Mouse (Mus musculus) kidney, adult 2 months (tissue): ENCODE data around the gene Pld1. TPM values are rescaled to one million over a fixed set of nuclear protein-coding genes. Genes with fewer than 3 reads are reported as not detected.
"Not testable (repeated sequence)": the region's sequence is repeated elsewhere in the genome, so short reads cannot be mapped to it uniquely, and the experiment has no call there.

Source experiments
- DNase-seq: peaks from one replicate; pipeline ENCODE4 v3.0.0; 2021
- H3K27ac ChIP-seq: fragments of 200-500 bp; 2 replicates; pipeline ENCODE4 v1.5.1; 2012; ENCODE audit warnings: low read depth, low read length, control low read depth, inconsistent platforms; ENCODE audit not compliant: insufficient read depth
- H3K27me3 ChIP-seq: fragments of 200-500 bp; replicated peaks from 2 replicates; pipeline ENCODE4 v1.6.1; 2012; ENCODE audit warnings: mild to moderate bottlenecking, moderate library complexity, low read length, inconsistent platforms; ENCODE audit not compliant: control insufficient read depth, insufficient read depth
- H3K36me3 ChIP-seq: fragments of 200-500 bp; 2 replicates; pipeline ENCODE4 v1.6.1; 2012; ENCODE audit warnings: mild to moderate bottlenecking, moderate library complexity, low read length, inconsistent platforms; ENCODE audit not compliant: control insufficient read depth, insufficient read depth
- H3K4me1 ChIP-seq: fragments of 200-500 bp; 2 replicates; pipeline ENCODE4 v1.6.1; 2011; ENCODE audit warnings: low read length; ENCODE audit not compliant: control insufficient read depth, insufficient read depth
- H3K4me3 ChIP-seq: fragments of 200-500 bp; 2 replicates; pipeline ENCODE4 v1.5.1; 2011; ENCODE audit warnings: mild to moderate bottlenecking, low read depth, low read length, control low read depth; ENCODE audit not compliant: insufficient read depth
- CTCF ChIP-seq: fragments of 200-500 bp; conservative IDR thresholded peaks from 2 replicates; pipeline ENCODE4 v1.5.1; 2011; ENCODE audit warnings: low read depth, mild to moderate bottlenecking, control low read depth, low read length, moderate library complexity, mixed read lengths; ENCODE audit not compliant: insufficient read depth, insufficient read length
- POLR2A ChIP-seq: fragments of 200-500 bp; IDR thresholded peaks from one replicate; pipeline ENCODE4 v1.6.1; 2011; ENCODE audit warnings: low read depth, low read length, control low read depth
- WGBS: fragments of 180-500 bp; shearing (Covaris S2); methylation state at CpG from one replicate; pipeline ENCODE4 v1.1.7; 2018; 5-methylcytosine and 5-hydroxymethylcytosine counted together
- polyA plus RNA-seq: library from polyadenylated mRNA; depleted of rRNA; stranded (reverse); fragments of >200 nt; gene quantifications from 2 replicates; pipeline ENCODE4 v1.2.3, GENCODE M21; 2012

Gene Pld1
- polyA plus RNA-seq, 1 experiment: 5.8 TPM

DNA sequence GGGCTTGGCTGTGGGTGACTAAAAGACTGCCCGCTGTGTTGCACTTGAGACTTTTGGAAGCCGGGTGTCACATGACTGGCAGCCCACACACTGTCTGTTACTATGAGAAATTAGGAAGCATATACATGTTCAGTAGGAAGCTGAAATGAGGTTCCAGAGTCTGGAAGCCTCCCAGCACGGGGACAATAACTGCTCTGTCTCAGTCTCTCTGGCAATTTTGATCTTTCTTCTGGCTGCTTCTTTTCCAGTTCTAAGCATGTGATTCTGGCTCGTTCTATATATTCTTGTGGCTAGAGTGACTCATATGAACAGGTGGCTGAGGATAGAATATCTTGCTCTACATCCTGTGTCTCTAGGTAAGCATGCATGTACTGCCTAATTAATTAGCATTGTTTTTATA is 9.3 kb upstream of the Pld1 start:
- DNase-seq: no peak
- Histone ChIP-seq H3K36me3 (no peaks in the 10 kb centered on the region), H3K4me1 (no peaks in the 10 kb centered on the region), H3K27me3 (no peaks in the 10 kb centered on the region), H3K27ac (no peak overlapping the region), H3K4me3 (no peak overlapping the region)
- TF ChIP-seq CTCF: no peak
- TF ChIP-seq POLR2A: no peak
- WGBS: 86% methylated on average over 4 of the region's 4 CpGs

- Histone ChIP-seq H3K4me3 (no peak overlapping the region), H3K27me3 (no peaks in the 10 kb centered on the region), H3K4me1 (no peaks in the 10 kb centered on the region), H3K36me3 (no peaks in the 10 kb centered on the region), H3K27ac (no peak overlapping the region)
- no peak for TF ChIP-seq POLR2A
- no peak for TF ChIP-seq CTCF
- no peak for DNase-seq
- whole genome bisulfite sequencing: 85% methylated on average over 5 of the region's 5 CpGs
Observed at GRCm38 (mm10) chr3:27932391-27932790, 6.1 kb upstream of the Pld1 start.

DNA sequence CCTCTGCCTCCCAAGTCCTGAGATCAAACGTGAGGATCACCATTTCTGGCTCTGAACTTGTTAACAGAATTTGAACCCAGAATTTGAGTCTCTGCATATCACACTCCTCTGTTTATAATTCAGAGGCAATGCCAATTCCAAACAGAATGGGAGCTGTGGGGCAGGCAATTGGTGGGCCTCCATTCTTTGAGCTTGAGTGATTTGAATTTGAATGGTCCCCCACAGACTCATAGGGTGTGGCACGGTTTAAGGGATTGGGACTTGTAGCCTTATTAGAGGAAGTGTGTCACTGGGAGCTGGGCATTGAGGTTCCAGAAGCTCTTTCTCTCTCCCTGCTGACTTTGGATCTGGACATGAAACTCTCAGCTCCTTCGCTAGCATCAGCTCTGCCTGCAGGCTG is 2.9 kb upstream of the Pld1 start:
- no peaks in the 10 kb centered on the region for H3K36me3 ChIP-seq
- TF ChIP-seq CTCF (no peak), POLR2A (no peak)
- 86% methylated on average over 3 of the region's 3 CpGs for WGBS
- no peak for DNase-seq
- H3K4me1 ChIP-seq: peaks cover 3% of the 10 kb centered on the region; the same call in 1 of the 2 replicates
- H3K4me3 ChIP-seq: no peak overlapping the region
- no peak overlapping the region for H3K27ac ChIP-seq
- H3K27me3 ChIP-seq: no peaks in the 10 kb centered on the region

- Histone ChIP-seq H3K36me3 (no peaks in the 10 kb centered on the region), H3K27me3 (no peaks in the 10 kb centered on the region), H3K27ac (no peak overlapping the region), H3K4me1 (peaks cover 3% of the 10 kb centered on the region; the same call in 1 of the 2 replicates), H3K4me3 (no peak overlapping the region)
- 84% methylated on average over 5 of the region's 5 CpGs for WGBS
- DNase-seq: no peak
- TF ChIP-seq POLR2A: no peak
- no peak for TF ChIP-seq CTCF
Observed at GRCm38 (mm10) chr3:27936731-27937130, 1.8 kb upstream of the Pld1 start.

DNA sequence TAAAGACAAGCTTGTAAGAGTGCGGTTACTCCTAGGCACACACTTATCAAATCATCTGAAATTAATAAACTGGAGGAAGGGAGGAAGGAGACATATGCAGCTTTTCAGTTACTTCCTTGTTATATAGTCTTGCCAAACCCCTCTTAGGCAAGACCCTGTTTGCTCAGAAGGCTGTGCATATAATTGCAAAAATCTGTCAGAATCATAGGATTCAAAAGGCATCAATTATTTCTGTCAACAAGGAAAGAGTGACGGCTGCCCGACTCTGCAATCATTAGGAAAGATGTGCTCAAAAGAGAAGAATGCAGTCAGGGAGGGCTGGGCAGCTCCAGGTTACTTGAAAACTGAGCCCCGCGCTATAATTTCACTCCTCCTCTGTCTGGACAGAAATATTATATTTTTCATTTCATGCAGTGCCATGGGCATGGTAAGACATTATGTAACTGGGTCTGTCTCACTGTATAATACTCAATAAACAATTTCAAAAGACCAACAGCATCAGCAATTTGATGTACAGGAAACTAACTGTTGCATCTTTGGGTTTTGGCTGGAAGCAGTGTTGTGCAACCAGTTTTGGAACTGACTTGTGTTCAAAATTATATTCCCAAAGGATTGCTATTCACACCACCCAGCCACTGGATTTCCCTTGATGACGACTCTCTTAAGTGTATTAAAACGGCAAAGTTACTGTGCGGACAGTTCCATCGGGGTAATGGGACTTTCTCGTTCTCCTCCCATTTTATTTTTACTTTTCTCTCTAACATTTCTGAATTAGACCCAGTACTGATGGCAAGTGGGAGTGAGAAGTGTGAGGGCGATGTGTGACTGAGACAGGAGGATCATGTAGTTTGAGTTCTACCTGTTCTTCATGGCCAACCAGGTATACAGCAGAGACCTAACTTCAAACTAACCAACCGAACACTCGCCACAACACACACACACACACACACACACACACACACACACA is 1.1 kb upstream of the Pld1 start:
- H3K27ac ChIP-seq: peak overlapping the region; percentile 44; the same call in 1 of the 2 replicates
- H3K27me3 ChIP-seq: no peaks in the 10 kb centered on the region
- no peaks in the 10 kb centered on the region for H3K36me3 ChIP-seq
- peak; percentile 20 for DNase-seq
- H3K4me1 ChIP-seq: peaks cover 3% of the 10 kb centered on the region; the same call in 1 of the 2 replicates
- no peak overlapping the region for H3K4me3 ChIP-seq
- TF ChIP-seq CTCF (no peak), POLR2A (no peak)
- 88% methylated on average over 13 of the region's 13 CpGs for WGBS

DNA sequence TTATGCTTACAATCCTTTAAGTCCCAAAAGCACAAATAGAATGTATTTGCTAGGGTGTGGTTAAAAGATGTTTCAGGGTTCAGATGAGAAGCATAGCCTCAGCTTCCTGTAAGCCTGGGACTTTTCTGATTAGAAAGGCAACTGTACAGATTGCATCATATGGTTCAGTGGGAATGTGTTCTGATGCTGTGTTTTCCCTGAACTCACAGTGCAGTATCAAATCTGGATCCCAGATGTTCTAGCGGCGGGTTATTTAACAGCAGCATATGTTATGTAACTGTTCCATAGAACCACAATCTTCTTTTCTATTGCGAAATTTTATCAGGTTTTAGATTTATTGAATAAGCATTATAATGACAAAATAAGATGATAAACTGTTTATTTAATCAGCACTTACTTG is 3.1 kb downstream of the Pld1 start:
- TF ChIP-seq CTCF (no peak), POLR2A (no peak)
- no peaks in the 10 kb centered on the region for H3K27me3 ChIP-seq
- peaks cover 3% of the 10 kb centered on the region; the same call in 1 of the 2 replicates for H3K4me1 ChIP-seq
- no peak for DNase-seq
- H3K4me3 ChIP-seq: no peak overlapping the region
- WGBS: 95% methylated on average over 3 of the region's 3 CpGs
- H3K36me3 ChIP-seq: no peaks in the 10 kb centered on the region
- H3K27ac ChIP-seq: no peak overlapping the region

DNA sequence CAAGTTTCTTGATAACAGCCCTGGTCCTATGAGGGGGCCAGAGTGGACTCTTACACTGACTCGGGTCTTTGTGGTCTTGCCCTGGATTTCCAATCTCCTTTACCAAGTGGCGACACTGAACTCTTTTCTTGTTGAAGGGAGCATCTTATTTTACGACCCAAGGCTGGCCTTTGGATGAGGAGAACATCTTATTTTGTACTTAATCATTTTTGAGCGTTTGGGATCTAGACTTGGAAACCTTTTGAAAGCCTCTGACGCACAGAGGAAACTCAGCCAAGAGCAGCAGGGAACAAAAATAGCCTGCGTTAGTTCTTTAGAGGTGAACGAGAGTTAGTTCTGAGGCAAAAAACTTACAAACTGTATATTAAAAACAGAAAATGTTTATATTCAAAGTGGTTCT is 4.5 kb downstream of the Pld1 start:
- Histone ChIP-seq H3K4me3 (no peak overlapping the region), H3K4me1 (peaks cover 3% of the 10 kb centered on the region; the same call in 1 of the 2 replicates), H3K27me3 (no peaks in the 10 kb centered on the region), H3K36me3 (no peaks in the 10 kb centered on the region), H3K27ac (peak overlapping the region; percentile 59)
- 67% methylated on average over 7 of the region's 7 CpGs for whole genome bisulfite sequencing
- no peak for TF ChIP-seq CTCF
- no peak for TF ChIP-seq POLR2A
- peak; percentile 67 for DNase-seq

- H3K27me3 ChIP-seq, DNase-seq, H3K4me3 ChIP-seq, H3K4me1 ChIP-seq, H3K27ac ChIP-seq, H3K36me3 ChIP-seq: not testable (repeated sequence)
- 95% methylated on average over 2 of the region's 2 CpGs for WGBS
Observed at GRCm38 (mm10) chr3:27945397-27945796, 6.9 kb downstream of the Pld1 start.
